Mouse (Mus musculus): ENCODE measurements around the gene Bmpr1a.

Bmpr1a gene

DNA sequence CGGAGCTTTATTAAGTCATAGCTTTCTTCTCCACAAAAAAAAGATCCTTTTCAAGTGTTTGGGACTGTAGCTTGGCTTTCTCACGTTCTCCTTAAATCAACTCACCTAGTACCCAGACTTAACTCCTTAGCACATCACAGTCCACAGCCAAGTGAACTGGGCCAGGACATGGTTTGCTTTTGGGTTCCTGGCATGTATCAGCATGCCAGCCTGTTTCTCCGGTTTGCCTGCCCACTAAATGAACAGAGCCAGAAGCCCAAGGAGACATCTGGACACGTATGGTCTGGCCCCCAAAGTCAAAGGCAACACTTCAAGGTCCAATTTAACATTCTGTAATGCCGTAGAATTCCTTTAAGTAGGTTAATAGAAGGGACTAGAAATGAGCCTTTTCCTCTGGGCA, 1.2 kb upstream of the Bmpr1a start:
- no peak for DNase-seq

DNA sequence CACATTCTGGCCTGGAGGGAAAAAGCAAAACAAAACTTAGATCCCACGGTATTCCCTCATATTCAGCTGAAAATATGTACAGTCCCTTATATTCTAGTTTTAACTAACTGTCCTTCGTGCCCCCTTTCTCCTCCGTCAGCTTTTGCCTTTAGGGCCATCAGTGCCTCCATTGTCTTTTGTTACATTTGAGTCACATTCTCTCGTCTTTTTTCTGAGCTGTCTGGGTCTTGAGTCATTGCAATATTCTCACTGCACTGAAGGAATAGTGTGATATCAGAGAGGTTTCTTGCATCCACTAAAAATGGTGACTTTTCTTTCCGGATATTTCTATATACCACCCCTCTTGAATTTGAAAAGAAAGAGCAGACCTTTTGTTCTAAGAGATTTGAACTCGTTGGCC, 618 bp upstream of the Bmpr1a start:
- no peak for DNase-seq

DNA sequence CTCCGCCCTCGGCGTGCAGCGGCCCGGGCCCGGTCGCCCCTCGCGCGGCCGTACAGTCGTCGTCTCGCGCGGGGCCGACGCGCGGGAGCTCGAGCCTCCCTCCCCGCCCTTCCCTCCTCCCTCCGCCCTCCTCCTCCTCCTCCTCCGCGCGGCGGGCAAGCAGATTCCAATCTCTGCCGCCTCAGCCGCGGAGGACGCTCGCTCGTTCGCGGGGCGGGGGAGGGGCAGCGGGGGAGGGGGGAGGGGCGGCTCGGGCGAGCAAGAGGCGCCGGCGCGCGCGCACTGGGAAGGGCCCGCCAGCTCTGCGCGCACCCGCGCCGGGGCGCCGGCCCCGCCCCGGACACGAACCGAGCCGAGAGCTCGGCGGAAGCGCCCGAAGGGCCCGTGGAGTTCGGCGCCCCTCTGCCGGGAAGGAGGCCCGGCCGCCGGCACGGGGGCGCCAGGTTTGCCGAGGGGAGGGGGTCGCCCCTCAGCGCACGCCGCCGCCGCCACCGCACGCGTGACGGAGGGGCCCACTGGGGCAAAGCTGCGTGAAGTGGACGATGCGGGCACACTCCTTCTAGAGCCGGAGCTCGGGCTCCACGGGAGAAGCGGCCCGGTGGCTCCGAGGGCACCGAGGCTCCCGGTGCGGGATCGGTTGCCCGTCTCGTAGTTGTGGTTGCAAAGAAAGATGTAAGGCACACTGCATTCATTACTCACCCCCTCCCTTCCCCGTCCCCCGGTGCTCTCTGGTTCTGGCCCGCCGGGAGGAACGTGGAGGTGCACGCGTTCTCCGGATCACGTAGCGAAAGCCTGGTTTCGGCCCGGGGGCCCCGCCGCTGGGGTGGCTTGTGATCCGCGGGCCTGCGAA, 441 bp downstream of the Bmpr1a start:
- DNase-seq, result peak; percentile 88

GRCm38 (mm10) chr14:34501804-34502474, 1.2 kb downstream of the Bmpr1a start:
- peak; percentile 32 for DNase-seq

GRCm38 (mm10) chr14:34501447-34501803, 1.7 kb downstream of the Bmpr1a start:
- DNase-seq, result no peak

- no peak for DNase-seq
These were observed 2.8 kb downstream of the Bmpr1a start for GRCm38 (mm10) chr14:34500309-34500708.

GRCm38 (mm10) chr14:34499664-34500063, 3.5 kb downstream of the Bmpr1a start:
- DNase-seq, result no peak

DNA sequence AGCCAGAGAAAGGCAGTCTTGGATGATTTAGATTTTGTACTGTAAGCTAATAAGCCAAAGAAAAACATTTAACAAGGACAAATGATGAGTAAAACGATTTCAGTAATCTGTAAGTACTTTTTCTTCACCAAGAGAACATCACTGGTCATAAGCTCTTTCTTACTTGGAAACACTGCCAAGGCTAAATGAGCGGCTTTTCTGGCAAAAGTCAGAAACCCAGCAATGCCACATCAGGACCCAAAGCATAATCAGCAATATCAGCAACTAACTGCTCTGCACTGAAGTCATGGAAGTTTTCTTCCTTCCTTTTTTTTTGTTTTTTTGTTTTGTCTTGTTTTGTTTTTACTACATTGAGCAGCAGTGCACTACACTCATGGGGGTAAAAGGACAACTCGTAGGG, 5.8 kb downstream of the Bmpr1a start:
- no peak for DNase-seq

DNA sequence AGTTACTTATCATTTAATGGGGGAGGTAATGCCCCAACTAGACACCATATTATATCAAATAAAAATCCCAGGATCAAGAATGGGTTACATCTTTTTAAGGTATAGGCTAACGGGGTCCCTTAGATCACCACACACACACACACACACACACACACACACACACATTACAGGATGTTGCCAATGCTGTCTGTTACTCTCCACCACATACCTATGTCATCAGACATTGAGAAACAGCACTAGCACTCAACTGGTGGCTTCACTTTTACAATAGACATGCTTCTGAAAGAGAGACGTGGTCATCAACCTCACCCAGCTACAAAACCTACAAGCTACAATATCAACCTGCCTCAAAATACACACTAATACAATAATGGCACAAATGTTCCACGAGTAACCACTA, 9.5 kb downstream of the Bmpr1a start:
- no peak for DNase-seq

DNA sequence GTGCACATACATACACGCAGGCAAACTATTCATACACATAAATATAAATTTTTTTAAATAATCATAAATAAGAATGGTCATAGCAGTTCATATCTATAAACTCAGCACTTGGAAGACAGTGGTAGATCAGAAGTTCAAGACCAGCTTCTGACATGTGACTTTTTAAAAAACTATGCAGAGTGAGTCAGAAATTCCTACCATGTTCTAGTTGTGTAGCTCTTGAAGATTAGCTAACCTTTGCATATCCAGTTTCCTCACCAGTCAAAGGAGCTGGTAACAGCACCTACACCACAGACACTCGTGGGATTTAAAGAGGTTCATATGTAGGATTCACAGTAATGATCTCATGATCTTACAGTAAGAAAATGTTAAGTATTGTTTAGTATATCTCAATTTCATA, 10.5 kb downstream of the Bmpr1a start:
- no peak for DNase-seq

DNA sequence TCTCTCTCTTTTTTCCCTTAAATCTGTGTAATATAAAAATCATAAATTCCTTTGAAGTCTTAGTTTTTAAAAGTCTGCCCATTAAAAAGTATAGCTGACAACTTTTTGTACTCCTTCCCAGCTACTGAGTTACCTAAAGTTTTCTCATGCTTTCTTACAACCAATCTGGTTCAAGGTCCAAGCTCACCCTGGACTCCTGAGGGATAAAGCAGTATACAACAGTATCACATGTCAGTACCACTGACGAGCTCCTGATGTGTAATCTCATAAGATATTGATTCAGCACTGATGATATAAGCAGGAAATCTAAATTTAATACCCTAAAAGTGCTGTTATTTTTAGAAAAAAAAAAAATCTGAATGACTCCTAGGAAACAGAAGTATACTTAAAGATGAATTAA, 12.2 kb downstream of the Bmpr1a start:
- DNase-seq, result no peak

- DNase-seq, result no peak
These were observed 13.2 kb downstream of the Bmpr1a start for GRCm38 (mm10) chr14:34489928-34490327.

DNA sequence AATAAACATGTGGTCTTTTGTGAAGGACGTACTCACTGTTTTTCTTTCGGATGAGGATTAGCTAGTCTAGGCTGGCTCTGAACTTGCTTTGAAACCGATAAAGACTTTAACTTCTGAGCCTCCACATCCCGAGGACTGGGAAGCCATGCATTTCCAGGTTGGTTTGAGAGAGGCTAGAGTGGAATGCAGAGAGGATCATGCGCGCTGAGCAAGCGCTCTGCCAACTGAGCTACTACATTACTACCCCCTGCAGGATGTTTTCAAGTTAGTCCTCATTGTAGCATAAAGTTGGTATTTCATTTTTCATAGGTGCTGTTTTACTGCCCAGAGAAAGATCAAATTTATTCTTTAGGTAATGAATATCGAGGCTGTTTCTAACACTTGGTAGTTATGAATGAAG, 17.0 kb downstream of the Bmpr1a start:
- no peak for DNase-seq

DNA sequence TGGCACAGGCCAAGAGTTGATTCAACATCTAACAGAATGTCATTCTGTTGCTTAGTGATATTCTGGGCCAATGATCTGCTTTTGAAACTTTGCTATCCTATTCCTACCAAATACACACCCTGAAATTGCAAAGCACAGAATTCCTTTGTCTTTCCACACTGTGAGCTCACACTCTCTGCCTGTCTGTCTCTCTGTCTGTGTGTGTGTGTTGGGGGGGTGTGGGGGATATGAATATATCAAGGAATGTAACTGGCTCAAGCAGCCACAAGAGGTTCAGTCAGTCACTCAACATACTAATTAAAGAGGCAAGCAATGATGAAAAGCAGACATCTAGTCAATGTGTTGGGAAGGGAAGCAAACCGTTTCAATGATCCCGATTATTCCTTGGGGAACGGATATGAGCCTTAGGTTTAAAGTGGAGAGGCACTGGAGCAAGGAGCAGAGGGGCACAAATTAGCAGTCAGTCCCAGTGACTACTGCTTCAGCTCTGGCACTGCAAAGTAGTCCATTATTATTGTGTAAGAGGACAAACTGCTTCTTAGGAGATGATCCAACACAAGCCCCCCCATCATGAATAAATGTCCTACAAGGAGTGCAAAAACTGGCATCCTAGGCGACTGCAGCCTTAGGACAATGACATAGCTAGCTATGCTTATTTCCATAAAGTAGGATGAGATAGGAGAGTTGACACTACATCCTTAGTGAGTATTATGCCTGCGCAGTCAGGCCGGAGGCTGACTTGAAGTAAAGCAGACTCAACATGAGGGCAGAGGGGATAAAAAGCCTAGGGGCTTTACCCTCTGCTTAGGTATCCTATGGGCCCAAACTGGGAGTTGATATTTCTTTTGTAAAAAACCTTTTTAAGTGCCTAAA, 19.4 kb downstream of the Bmpr1a start:
- DNase-seq, result no peak

DNA sequence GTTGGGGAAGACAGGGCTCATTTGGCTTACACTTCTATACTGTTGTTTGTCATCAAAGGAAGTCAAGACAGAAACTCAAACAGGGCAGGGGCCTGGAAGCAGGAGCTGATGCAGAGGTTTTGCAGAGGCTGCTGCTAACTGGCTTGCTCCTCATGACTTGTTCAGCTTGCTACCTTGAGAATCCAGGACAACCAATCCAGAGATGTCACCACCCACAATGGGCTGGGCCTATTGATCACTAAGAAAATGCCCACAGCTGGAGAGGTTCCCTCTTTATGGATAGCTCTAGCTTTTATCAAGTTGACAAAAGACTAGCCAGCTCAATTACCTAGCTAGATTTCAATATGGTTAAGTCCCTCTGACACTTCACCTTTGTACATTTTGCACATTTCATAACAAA, 31.6 kb downstream of the Bmpr1a start:
- DNase-seq, result no peak

- DNase-seq, result no peak
These were observed 36.9 kb downstream of the Bmpr1a start for GRCm38 (mm10) chr14:34466291-34466690.

DNA sequence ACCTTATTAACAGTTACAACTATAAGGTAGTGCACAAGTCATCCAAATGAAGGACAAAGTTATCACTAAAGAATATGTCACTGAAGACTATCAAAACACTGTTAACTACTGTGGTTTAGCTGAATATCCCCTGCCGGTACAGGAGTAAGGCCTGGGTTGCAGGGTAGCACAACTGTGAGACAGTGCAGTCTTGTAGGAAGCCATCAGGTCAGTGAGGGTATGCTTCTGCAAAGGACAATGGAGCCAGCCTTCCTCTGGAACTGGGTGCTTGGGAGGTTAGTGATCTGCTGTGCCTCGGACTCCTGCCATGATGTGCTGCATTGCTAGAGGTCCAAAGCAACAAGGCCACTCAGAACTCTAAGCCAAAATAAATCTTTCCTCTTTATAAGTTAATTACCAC, 43.8 kb downstream of the Bmpr1a start:
- no peak for DNase-seq

DNA sequence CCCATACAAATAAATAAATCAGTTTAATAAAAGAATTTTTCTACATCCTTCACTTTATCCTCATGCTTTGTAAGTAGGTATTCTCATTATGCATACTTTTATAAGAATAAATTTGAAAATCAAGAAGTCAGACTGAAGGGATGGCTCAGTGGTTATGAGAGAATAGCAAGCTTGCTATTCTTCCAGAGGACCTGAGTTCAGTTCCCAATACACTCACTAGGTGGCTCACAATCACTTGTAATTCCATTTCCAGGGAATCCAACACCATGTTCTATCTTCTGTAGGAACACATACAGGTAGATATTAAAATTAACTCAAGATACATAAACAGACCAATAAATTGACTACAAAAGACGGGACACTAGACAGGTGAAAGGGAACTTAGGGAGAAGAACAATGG, 44.3 kb downstream of the Bmpr1a start:
- DNase-seq, result no peak

GRCm38 (mm10) chr14:34454282-34454681, 48.9 kb downstream of the Bmpr1a start:
- DNase-seq, result no peak

DNA sequence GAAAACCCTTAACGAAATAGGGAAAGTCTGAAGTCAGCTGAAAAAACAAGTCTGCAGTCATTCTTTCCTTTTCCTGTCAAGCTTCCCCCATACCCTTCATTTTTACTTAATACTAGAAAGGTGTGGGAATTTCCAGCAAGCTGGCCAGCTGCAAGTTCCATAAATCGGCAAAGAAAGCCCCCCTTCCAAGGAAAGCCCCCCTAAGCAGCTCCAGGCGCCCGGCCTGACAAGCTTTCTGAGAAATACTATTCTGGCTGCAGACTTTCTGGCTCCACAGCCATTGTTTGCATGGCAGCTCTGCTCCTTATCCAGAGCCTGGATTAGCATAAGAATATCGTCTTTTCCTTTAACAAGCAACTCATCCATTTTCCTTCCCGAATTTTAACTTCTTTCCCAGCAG, 49.5 kb downstream of the Bmpr1a start:
- peak; percentile 11 for DNase-seq

- no peak for DNase-seq
These were observed 51.3 kb downstream of the Bmpr1a start for GRCm38 (mm10) chr14:34451872-34452271.

DNA sequence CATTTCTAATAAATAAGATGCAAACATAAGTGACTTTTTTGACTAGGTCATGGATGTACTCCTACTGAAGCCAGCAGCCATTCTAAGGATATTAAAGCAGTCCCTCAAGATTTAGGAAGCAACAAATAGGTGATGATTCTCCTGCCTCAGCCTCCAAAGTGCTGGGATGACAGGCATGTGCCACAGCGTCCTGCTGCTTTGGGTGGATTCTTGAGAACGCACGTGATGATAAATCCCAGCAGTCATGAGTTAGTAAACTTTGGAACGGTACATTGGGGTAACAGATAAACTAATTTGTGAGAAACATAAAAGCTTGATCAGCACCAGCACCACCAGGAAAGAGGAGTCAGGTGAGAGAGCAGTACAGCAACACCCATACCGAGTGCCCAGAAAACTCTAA, 52.7 kb downstream of the Bmpr1a start:
- no peak for DNase-seq

DNA sequence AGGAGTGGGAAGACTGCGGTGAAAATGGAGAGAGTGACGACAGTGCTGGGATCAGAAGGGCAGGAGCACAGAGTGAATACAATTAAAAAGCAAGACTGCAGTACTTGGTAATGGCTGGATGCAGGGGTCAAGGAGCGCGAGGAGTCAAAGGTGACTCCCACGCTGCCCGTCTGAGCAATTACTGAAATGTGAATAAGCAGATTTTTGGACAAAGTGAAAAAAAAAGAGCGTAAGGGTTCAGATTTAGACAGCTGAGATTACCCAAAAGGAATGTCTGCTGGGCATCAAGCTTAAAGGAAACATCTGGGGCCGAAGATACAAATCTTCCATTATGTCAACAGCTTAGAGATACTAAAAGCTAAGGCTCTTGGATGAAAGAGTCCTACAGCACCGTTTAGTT, 53.3 kb downstream of the Bmpr1a start:
- no peak for DNase-seq

DNA sequence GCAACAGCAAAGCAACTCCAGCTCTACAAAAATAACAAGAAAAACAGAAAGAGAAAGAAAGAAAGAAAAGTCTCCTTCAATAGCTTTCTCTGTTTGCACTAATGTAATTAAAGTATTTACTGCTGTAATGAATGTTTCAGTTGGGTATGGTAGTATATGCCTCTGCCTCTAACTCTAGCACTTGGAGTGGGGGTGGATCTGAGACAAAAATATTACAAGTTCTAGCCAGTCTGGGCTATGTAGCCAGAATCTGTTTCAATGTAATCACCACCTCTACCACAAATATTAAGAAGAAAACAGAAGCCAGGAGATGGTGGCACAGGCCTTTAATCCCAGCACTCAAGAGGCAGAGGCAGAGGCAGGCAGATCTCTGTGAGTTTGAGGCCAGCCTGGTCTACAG, 54.7 kb downstream of the Bmpr1a start:
- no peak for DNase-seq
